Mouse (Mus musculus) forelimb bud, embryonic 11.5 days (tissue): ENCODE data around the gene Itln1.

ENCODE experiments used
- DNase-seq: peaks from one replicate; pipeline ENCODE4 v3.0.0-alpha.2; 2012; ENCODE audit warnings: low read depth, low spot score

Itln1 gene

DNA sequence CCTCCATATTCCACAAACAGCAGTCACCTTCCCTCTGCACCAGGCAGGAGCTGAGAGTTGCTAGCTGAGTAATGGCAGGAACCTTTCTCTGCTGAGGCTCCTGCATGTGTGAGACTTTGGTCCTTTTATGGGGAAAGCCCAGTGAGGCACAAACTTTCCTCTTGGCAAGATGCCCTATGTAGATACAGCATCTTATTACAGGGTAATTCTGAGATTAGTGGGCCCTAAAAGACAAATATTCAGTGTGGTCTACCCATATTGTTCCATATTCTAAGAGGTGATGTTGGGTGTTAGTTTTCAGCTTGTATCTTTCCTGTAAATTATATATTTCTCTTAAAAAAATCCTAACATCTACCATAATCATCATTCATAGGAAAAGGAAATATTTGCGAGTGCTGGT is at the start of gene Itln1:
Gene Itln1, minus strand, starts transcription at position 101 of the 400 bp plus-strand sequence.
- DNase-seq = no peak

GRCm38 (mm10) chr1:171584584-171584983 is 49.5 kb upstream of the Itln1 start:
- DNase-seq = no peak

GRCm38 (mm10) chr1:171577168-171577567 is 42.1 kb upstream of the Itln1 start:
- no peak for DNase-seq

DNA sequence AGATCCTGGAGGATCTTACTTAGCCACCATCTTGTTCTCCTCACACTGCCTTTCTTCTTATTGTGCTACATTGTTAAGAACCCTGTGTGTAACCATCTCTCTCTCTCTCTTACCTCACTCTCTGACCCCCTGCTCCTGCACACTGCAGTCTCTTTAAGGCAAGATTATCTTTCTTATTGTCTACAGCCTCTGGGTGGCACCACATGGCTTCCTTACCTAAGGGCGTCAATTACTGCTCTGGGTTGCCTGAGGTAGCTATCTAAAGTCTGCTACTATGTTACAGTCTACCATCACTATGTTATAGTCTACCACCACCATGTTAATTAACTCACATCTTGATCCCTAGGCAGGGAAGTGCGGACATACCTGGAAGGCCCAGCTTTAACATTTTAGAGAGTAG is 33.3 kb upstream of the Itln1 start:
- no peak for DNase-seq

GRCm38 (mm10) chr1:171566777-171567176 is 31.7 kb upstream of the Itln1 start:
- DNase-seq = peak; percentile 78

DNA sequence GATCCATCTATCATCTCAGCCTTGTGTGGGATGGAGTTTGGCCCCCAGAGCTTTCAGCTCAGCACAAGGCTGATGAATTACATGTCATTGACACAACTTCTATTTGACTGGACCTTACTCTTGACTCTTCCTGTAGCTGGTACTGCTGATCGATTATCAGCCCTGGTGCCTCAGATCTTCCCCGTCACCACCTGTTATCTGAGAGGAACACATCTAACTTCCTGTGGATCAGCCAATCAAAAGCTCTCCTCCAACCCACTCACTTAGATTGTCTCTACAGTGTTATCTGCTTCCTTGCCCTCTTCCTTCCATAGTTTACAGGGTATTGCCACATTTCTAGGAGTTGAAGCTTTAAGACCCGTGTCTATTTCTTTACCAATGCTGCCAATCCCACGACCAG is 30.8 kb upstream of the Itln1 start:
- DNase-seq = no peak

DNA sequence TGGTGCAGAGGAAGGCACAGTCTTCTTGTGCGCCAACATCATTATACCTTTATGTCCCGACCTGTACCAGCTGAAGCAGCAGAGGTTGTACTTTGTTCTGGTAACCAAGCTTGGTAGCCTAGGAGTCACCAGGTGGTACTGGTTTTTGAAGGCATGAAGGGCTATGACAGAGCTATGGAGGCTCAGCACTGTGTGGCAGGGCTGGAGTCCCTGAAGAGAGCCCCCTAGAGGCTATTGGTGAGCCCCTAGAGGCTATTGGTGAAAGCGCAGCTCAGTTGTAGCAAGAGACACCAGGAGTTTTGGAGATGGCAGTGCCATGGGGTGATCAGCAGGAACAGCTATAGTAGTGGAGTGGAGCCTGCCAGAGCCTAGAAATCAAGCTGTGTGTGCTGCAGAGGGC is 29.2 kb upstream of the Itln1 start:
- DNase-seq = peak; percentile 72

GRCm38 (mm10) chr1:171563042-171563441 is 27.9 kb upstream of the Itln1 start:
- no peak for DNase-seq

- DNase-seq = no peak
Observed at GRCm38 (mm10) chr1:171561639-171562225, 26.6 kb upstream of the Itln1 start.

- DNase-seq = no peak
Observed at GRCm38 (mm10) chr1:171561200-171561599, 26.1 kb upstream of the Itln1 start.

- no peak for DNase-seq
Observed at GRCm38 (mm10) chr1:171560262-171560661, 25.2 kb upstream of the Itln1 start.

GRCm38 (mm10) chr1:171558898-171559297 is 23.8 kb upstream of the Itln1 start, which contains the start of gene Cd244a:
Cd244a (plus strand) TSS chr1:171559193.
- no peak for DNase-seq

- DNase-seq = no peak
Observed at GRCm38 (mm10) chr1:171558407-171558806, 23.3 kb upstream of the Itln1 start.

DNA sequence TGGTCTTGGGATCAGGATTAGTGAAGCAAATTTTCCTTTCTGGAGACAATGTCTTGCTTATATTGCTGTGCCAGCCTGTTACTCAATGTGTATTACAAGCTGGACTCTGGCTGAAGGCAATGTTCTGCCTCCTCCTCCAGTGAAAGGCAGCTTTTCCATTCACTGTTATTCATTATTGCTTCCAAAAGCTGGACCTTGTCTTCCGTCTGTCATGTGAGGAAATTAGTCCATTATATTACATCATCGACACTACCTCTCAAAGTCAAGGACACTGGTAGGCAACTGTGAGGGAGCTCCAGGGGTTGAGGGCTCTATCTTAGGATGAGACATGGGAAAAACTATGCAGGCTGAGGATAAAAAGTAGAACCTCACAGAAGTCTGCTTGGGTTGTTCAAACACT is 21.3 kb upstream of the Itln1 start:
- DNase-seq = no peak

GRCm38 (mm10) chr1:171553359-171554341 is 18.6 kb upstream of the Itln1 start:
- DNase-seq = no peak

DNA sequence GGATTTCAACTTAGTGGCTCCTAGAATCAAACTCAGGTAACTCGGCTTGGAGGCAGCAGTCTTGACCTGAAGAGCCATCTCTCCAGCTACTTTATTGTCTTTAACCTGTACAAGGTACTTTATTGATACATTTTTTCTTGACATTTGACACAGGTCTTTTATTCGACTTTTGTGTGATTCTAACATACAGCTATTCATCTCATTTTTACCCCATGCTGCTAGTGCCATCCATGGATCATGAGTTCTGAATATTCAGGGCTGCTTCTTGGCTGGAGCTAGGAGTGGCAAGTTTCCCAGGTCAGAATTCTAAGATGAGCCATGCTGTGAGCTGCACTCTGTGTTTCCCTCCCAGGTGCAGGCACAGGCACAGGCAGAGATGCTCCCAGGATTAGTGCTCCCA is 17.1 kb upstream of the Itln1 start:
- no peak for DNase-seq

GRCm38 (mm10) chr1:171551326-171551725 is 16.2 kb upstream of the Itln1 start:
- DNase-seq = no peak

GRCm38 (mm10) chr1:171540694-171541093 is 5.6 kb upstream of the Itln1 start:
- DNase-seq = no peak

- no peak for DNase-seq
Observed at GRCm38 (mm10) chr1:171534557-171534956, 537 bp downstream of the Itln1 start.

DNA sequence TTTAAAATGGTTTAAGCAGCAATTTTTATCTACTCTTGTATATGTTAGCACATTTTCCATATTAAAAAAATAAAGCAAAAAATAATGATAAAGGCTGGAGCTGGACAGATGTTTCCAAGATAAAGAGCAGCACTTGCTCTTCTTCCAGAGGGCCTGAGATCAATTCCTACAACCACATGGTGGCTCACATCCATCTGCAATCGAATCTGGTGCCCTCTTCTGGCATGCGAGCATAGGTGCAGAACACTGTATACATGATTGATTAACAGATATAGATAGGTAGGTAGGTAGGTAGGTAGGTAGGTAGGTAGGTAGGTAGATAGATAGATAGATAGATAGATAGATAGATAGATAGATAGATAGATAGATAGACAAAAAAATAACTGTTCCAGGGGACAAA is 2.3 kb downstream of the Itln1 start:
- DNase-seq = no peak

GRCm38 (mm10) chr1:171531367-171531766 is 3.7 kb downstream of the Itln1 start:
- no peak for DNase-seq

DNA sequence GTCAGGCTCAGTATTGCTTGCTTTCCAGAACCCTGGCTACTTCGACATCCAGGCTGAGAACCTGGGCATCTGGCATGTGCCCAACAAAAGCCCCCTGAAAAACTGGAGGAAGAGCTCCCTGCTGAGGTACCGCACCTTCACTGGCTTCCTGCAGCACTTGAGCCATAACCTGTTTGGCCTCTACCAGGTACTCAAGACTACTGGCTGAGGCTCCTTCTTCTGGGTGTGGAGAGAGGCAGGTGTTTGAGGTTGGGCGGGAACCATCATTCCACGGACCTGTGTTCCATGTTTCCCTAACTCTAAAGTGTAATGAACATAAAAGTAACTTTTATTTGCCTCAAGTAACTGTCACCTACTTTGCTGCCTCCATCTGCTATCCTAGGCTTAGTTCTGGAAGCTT is 19.5 kb downstream of the Itln1 start:
- DNase-seq = no peak

GRCm38 (mm10) chr1:171515039-171515438 is 20.1 kb downstream of the Itln1 start:
- DNase-seq = no peak
